Mouse (Mus musculus) heart, adult 2 months (tissue): ENCODE results near the gene Ccdc141. TPM values are rescaled to one million over a fixed set of nuclear protein-coding genes. Genes with fewer than 3 reads are reported as not detected.

Experiments used
- DNase-seq, 2 experiments: peaks; one replicate each; pipeline ENCODE4 v3.0.0; 2021
- H3K27ac ChIP-seq: fragments of 200-600 bp; 2 replicates; pipeline ENCODE4 v1.8.1; 2022
- H3K27me3 ChIP-seq: fragments of 200-500 bp; 2 replicates; pipeline ENCODE4 v1.6.1; 2012; ENCODE audit warnings: mild to moderate bottlenecking, low read length, inconsistent platforms, mixed read lengths; ENCODE audit not compliant: control insufficient read depth, insufficient read depth
- H3K36me3 ChIP-seq: fragments of 200-500 bp; 2 replicates; pipeline ENCODE4 v1.6.1; 2012; ENCODE audit warnings: low read length, inconsistent platforms; ENCODE audit not compliant: control insufficient read depth, insufficient read depth
- H3K4me1 ChIP-seq: fragments of 200-500 bp; 2 replicates; pipeline ENCODE4 v1.6.1; 2011; ENCODE audit warnings: low read length; ENCODE audit not compliant: control insufficient read depth, insufficient read depth
- H3K4me3 ChIP-seq: fragments of 200-600 bp; 2 replicates; pipeline ENCODE4 v1.8.1; 2022
- H3K79me2 ChIP-seq: fragments of 200-500 bp; replicated peaks from 2 replicates; pipeline ENCODE4 v1.6.1; 2012; ENCODE audit warnings: mild to moderate bottlenecking, inconsistent platforms, low read length, moderate library complexity, mixed read lengths; ENCODE audit not compliant: control insufficient read depth, insufficient read depth
- H3K9ac ChIP-seq: fragments of 200-500 bp; 2 replicates; pipeline ENCODE4 v1.6.1; 2012; ENCODE audit warnings: low read depth, mild to moderate bottlenecking, control low read depth, inconsistent platforms, low read length, mixed read lengths
- CTCF ChIP-seq: fragments of 200-600 bp; IDR thresholded peaks from 2 replicates; pipeline ENCODE4 v1.8.1; 2022; ENCODE audit warnings: antibody characterized with exemption, mild to moderate bottlenecking, moderate library complexity
- EP300 ChIP-seq: fragments of 200-500 bp; IDR thresholded peaks from 2 replicates; pipeline ENCODE4 v1.6.1; 2011; ENCODE audit warnings: low read depth, low read length, control low read depth; ENCODE audit not compliant: insufficient read depth
- POLR2A ChIP-seq: fragments of 200-500 bp; IDR thresholded peaks from 2 replicates; pipeline ENCODE4 v1.6.1; 2011; ENCODE audit warnings: mild to moderate bottlenecking, low read depth, low read length, control low read depth; ENCODE audit not compliant: insufficient read depth
- WGBS: fragments of 180-500 bp; shearing (Covaris S2); methylation state at CpG from one replicate; pipeline ENCODE4 v1.1.7; 2018; 5-methylcytosine and 5-hydroxymethylcytosine counted together
- intact Hi-C: fragments of 180-260 bp; cut with DNase I; formaldehyde crosslinking; loops from one replicate; pipeline ENCODE4 v1.15.1; 2025
- polyA plus RNA-seq: library from polyadenylated mRNA; depleted of rRNA; stranded (reverse); fragments of >200 nt; gene quantifications from 2 replicates; pipeline ENCODE4 v1.2.3, GENCODE M21; 2012
- total RNA-seq, 2 experiments: library from RNA; stranded (reverse); gene quantifications; 2 replicates each; pipeline ENCODE4 v1.2.3; 2021

The Ccdc141 gene
- total and polyA plus RNA-seq, 3 experiments = 35.6 to 189 (median 182) TPM

- Histone ChIP-seq H3K79me2 (no peaks in the 10 kb centered on the region), H3K36me3 (peaks cover 2% of the 10 kb centered on the region), H3K4me3 (no peak overlapping the region), H3K27ac (peak overlapping the region; percentile 93), H3K9ac (peak overlapping the region; percentile 35; the same call in 1 of the 2 replicates), H3K27me3 (no peaks in the 10 kb centered on the region), H3K4me1 (peaks cover 13% of the 10 kb centered on the region)
- WGBS = 66% methylated on average over 6 of the region's 6 CpGs
- intact Hi-C loops = no loop called here
- TF ChIP-seq EP300 = no peak
- no peak for TF ChIP-seq CTCF
- TF ChIP-seq POLR2A = no peak; the same call in 1 of the 2 replicates
- no peak for DNase-seq
Measured at GRCm38 (mm10) chr2:77173821-77174220, 3.4 kb upstream of the Ccdc141 start.

- no peak for DNase-seq
- Histone ChIP-seq H3K36me3 (peaks cover 2% of the 10 kb centered on the region), H3K4me1 (peaks cover 13% of the 10 kb centered on the region), H3K27ac (peak overlapping the region; percentile 93), H3K79me2 (no peaks in the 10 kb centered on the region), H3K27me3 (no peaks in the 10 kb centered on the region), H3K9ac (no peak overlapping the region), H3K4me3 (no peak overlapping the region)
- WGBS = 52% methylated on average over 6 of the region's 6 CpGs
- TF ChIP-seq CTCF = no peak
- no peak for TF ChIP-seq POLR2A
- no peak for TF ChIP-seq EP300
- intact Hi-C loops = no loop called here
Measured at GRCm38 (mm10) chr2:77173366-77173765, 2.9 kb upstream of the Ccdc141 start.

- TF ChIP-seq CTCF (no peak), POLR2A (0 out of 2 replicates have a peak, but pooled peaks have one; percentile 7)
- intact Hi-C loops = no loop called here
- 57% methylated on average over 10 of the region's 10 CpGs for WGBS
- H3K27me3 ChIP-seq = no peaks in the 10 kb centered on the region
- DNase-seq = peak in 1 of 2 experiments; percentile 39
- peaks cover 12% of the 10 kb centered on the region for H3K4me1 ChIP-seq
- peaks cover 2% of the 10 kb centered on the region for H3K36me3 ChIP-seq
- peak overlapping the region; percentile 28; the same call in 1 of the 2 replicates for H3K4me3 ChIP-seq
- H3K27ac ChIP-seq = peak overlapping the region; percentile 93
- H3K9ac ChIP-seq = no peak overlapping the region
- no peaks in the 10 kb centered on the region for H3K79me2 ChIP-seq
Measured at GRCm38 (mm10) chr2:77172241-77172671, 1.8 kb upstream of the Ccdc141 start.

GRCm38 (mm10) chr2:77171444-77172240 lies 1.2 kb upstream of the Ccdc141 start:
- Histone ChIP-seq H3K27me3 (no peaks in the 10 kb centered on the region), H3K4me1 (peaks cover 12% of the 10 kb centered on the region), H3K36me3 (peaks cover 8% of the 10 kb centered on the region), H3K79me2 (no peaks in the 10 kb centered on the region), H3K4me3 (peak overlapping the region; percentile 28), H3K9ac (peak overlapping the region; percentile 27), H3K27ac (peak overlapping the region; percentile 93)
- TF ChIP-seq POLR2A (0 out of 2 replicates have a peak, but pooled peaks have one; percentile 11), CTCF (no peak)
- WGBS = 26% methylated on average over 23 of the region's 23 CpGs
- peak; percentile 50 to 54 for DNase-seq
- intact Hi-C loops = no loop called here

- Histone ChIP-seq H3K9ac (peak overlapping the region; percentile 58), H3K4me3 (peak overlapping the region; percentile 71), H3K36me3 (peaks cover 19% of the 10 kb centered on the region), H3K27ac (peak overlapping the region; percentile 96), H3K4me1 (peaks cover 10% of the 10 kb centered on the region), H3K27me3 (no peaks in the 10 kb centered on the region), H3K79me2 (no peaks in the 10 kb centered on the region)
- peak; percentile 68 to 79 for DNase-seq
- intact Hi-C loops = loop anchor here (5.0 kb wide), 1 partner anchor 38 kb away; no protein-coding TSS in a partner anchor
- WGBS = 2% methylated on average over 21 of the region's 21 CpGs
- TF ChIP-seq EP300 (peak; percentile 88), POLR2A (peak; percentile 72), CTCF (no peak)
Measured at GRCm38 (mm10) chr2:77169916-77170632, 362 bp downstream of the Ccdc141 start.

- Histone ChIP-seq H3K27ac (peak overlapping the region; percentile 96), H3K4me3 (peak overlapping the region; percentile 71), H3K4me1 (peaks cover 7% of the 10 kb centered on the region), H3K27me3 (no peaks in the 10 kb centered on the region), H3K36me3 (peaks cover 20% of the 10 kb centered on the region), H3K9ac (peak overlapping the region; percentile 53; the same call in 1 of the 2 replicates), H3K79me2 (no peaks in the 10 kb centered on the region)
- 61% methylated on average over 4 of the region's 4 CpGs for WGBS
- no peak for TF ChIP-seq CTCF
- no peak for DNase-seq
- intact Hi-C loops = loop anchor here (5.0 kb wide), 1 partner anchor 37 kb away; no protein-coding TSS in a partner anchor
Measured at GRCm38 (mm10) chr2:77169218-77169617, 1.2 kb downstream of the Ccdc141 start.
